Mouse (Mus musculus) induced T-regulatory cell, adult 2 months (primary cell): ENCODE measurements around the gene Wsb1.
A peak's percentile ranks its signal among the peaks of the same experiment; 100 is the strongest.
"Not testable (repeated sequence)": the region's sequence is repeated elsewhere in the genome, so short reads cannot be mapped to it uniquely, and the experiment has no call there.

ENCODE experiments used
- DNase-seq: peaks from one replicate; pipeline ENCODE4 v3.0.0-alpha.2; 2012; ENCODE audit warnings: low read depth

Gene Wsb1

DNA sequence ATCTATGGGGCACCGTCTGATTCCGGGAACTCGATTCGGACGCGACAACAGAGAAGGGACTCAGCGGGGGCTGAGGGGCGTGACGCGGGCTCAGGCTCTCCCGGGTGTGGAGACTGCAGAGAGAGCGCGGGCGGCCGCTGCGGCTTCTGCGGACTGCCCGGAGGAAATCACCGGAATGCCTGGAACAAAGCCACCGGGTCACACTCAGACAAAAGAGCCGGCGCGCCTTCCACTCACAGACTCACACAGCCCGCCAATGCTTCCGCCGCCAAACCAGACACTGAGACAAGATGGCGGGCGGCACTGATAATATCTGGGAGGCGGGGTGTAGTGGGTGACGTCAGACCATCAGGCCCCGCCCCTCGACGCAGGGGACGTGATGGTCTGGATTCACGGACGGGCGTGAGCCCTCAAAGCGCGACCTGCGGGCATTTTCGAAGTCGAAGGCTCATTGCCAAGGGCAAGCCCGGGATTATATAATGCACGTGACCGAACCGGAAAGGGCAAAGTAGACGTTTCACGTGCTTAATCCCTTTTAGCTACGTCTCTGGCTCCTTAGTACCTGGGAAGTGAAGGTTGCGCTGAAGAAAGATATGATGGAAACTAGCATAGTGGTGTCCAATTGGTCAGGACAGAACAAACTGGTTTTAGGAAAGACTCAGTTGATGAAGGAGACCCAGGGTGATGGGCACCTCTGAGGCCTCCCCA is at the start of gene Wsb1:
TSS of gene Wsb1 (minus strand) at position 281 of the 708 bp plus-strand sequence.
- DNase-seq, result peak; percentile 96

DNA sequence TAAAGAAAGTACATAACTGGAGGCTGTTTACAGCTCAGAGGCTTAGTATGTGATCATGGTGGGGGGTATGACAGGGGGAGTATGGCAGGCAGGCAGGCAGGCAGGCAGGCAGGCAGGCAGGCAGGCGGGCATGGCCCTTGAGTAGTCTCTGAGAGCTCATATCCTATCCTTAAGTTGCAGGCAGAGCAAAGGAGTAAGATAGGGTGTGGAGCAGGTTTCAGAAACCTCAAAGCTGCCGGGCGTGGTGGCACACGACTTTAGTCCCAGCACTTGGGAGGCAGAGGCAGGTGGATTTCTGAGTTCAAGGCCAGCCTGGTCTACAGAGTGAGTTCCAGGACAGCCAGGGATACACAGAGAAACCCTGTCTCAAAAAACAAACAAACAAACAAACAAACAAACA is 49.8 kb upstream of the Wsb1 start:
- DNase-seq, result not testable (repeated sequence)

DNA sequence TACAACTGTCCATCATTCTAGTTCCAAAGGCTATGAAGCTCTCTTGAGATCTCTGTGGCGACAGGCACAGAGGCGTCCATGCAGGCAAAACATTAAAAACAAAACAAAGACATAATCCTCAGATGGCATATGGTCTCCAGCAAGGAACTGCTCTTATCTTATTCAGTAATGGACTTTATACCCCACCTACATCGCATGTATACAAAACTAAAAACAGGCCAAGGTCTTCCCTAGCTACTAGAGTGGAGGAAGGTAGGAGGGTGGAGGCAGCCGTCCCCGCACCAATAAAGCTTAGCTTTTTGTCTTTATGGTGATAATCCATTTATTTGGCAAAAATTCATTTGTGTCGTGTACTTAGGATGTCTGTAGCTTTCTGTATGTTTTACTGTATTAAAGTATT is 48.6 kb upstream of the Wsb1 start:
- DNase-seq, result no peak

DNA sequence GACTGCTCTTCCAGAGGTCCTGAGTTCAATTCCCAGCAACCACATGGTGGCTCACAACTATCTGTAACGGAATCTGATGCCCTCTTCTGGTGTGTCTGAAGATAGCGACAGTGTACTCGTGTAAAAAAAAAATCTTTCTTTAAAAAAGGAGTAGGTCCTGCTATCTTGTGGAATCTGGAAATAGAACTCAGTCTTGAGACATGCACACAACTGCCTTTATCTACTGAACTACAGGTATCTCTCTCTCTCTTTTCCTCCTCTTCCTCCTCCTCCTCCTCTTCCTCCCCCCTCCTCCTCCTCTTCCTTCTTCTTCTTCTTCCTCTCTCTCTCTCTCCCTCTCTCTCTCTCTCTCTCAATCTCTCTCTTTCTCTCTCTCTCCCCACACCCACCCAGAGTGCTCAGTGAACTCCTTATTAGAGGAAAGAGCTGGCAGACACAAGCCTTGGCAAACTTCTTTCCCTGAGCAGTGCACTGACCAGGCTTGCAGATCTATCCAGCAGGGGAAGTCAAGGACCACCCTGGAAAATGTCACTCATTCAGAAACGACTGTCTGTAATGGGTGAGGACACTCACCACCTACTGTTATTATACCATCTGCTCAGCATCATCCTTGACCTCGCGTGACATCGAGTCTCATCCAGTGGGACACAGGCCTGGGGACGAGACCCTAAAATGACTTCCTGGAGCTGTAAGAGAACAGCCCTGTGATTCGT is 45.4 kb upstream of the Wsb1 start:
- no peak for DNase-seq

DNA sequence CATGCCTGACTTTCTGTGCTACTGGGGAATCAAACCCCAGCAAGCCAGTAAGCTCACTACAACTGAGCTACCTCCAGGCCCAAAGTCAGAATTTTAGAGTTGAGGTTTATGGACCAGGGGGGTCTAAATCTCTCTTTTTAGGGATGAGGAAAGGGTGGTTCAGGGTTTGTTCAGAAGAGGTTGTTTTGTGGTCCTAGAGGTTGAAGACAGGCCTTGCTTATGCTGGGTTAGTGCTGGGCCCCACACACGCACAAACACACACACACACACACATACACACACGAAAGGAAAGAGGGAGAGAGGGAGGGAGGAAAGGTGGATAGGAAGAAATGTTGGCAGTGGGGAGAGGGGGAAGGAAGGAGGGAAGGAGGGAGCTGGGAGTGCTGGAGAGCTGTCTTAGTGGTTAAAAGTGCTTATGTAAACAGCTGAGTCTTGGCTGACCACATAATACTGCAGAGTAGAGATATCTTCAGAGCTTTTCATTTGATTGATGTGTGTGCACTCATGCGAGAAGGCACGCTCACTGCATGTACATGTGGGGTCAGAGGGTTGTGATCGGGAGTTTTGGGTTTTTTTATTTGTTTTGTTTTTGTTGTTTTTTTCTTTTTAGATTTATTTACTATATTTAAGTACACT is 42.5 kb upstream of the Wsb1 start, which contains the start of gene Gm9964:
TSS of gene Gm9964 (minus strand) at position 51 of the 636 bp plus-strand sequence.
- no peak for DNase-seq

DNA sequence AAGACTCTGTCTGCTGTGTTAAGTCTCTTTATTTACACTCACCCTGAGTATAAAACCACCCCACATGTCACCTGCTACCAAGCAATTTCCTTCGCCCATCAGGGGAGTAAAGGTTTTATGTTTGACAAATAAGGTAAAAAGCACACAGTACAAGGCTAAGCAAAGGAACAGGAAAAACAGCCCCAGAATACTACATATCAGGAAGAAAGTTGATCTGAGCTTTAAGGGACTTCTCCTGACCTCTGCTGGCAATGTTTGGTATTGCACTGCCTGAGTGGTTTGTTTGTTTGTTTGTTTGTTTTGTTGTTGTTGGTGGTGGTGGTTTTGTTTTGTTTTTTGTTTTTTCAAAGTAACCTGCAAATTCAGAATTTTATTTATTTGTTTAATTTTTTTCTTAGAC is 41.7 kb upstream of the Wsb1 start:
- DNase-seq, result peak; percentile 87

DNA sequence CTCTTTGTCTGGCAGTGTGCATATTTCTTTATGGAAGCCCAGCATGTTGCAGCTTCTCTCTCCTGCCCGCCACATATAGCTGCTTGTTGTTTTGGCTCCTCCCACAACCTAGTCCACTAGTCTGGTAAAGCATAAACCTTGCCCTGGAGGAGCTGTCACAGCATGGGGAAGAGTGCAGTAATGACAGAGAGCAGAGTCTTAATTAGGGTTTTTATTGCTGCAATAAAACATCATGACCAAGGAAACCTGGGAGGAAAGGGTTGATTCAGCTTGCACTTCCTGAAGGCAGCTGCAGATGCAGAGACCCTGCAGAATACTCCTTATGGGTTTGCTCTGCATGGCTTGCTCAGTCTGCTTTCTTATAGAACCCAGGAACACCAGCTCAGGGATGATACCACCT is 39.5 kb upstream of the Wsb1 start:
- DNase-seq, result no peak

DNA sequence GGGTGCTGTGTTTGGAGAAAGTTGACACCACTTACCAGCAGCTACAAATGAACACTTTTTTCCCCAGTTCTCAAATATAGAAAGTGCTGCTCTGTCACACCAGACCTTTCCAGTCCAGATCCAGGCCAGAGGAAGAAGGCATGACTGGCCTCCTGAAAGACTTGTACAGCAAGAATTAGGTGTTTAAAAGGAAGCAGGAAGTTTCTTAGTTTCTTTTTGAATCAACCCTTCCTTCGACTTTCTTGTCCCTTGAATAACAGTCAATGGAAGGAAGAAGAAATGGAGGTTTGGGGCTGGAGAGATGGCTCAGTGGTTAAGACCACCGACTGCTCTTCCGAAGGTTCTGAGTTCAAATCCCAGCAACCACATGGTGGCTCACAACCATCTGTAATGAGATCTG is 38.6 kb upstream of the Wsb1 start:
- DNase-seq, result no peak

DNA sequence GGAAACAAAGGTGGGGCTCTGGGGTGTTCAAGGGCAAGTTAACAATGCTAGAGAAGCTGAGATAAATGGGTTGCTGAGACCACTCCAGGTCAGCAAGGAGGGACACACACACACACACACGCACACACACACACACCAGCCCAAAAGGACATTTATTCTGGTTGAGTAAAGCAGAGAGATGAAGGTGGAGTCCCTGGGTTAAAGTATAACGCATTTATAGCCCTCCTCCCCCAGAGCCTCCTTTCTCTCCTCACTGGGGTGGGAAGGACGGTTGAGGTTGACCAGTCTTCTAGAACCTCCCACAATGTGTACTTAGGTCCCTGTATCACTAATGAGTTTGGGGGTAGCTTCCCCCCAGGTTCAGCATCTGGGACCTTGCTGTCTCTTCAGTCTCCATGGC is 37.7 kb upstream of the Wsb1 start:
- no peak for DNase-seq

DNA sequence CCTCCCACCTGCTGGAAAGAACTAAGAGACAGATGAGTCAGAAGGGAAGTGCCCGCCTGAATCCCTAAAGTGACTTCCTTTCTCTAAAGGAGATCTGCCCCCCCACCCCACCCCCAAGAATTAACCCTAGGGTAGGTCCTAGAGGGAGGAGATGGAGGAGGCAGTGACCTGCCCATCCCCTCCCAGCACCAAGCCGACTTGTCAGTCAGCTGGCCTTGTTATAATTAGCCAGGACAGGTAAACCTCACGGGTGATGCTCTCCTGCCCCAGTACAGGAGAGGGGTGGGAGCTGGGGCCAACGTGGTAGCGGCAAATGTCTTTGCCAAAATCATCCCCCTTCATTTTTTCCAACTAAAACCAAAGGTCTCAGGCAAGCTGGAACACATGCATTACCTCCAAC is 37.2 kb upstream of the Wsb1 start:
- no peak for DNase-seq

DNA sequence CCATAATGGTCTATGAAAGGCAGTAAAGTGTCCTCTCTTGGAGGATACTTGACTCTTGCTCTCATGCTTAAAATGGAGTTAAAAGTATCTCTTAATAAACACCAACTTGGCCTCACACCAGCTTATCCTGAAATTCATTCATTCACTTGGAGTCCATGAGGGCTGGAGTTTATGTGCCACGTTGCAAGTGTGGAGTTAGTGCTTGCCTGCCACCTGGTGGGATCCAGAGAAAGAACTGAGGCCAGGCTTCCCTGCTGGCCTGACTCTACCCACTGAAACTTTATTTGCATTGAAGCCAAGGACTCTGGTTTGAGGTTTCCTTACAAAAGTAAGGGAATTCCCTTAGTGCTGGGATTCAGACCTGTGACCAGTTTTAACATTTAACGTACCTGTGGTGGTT is 36.0 kb upstream of the Wsb1 start:
- DNase-seq, result peak; percentile 23

DNA sequence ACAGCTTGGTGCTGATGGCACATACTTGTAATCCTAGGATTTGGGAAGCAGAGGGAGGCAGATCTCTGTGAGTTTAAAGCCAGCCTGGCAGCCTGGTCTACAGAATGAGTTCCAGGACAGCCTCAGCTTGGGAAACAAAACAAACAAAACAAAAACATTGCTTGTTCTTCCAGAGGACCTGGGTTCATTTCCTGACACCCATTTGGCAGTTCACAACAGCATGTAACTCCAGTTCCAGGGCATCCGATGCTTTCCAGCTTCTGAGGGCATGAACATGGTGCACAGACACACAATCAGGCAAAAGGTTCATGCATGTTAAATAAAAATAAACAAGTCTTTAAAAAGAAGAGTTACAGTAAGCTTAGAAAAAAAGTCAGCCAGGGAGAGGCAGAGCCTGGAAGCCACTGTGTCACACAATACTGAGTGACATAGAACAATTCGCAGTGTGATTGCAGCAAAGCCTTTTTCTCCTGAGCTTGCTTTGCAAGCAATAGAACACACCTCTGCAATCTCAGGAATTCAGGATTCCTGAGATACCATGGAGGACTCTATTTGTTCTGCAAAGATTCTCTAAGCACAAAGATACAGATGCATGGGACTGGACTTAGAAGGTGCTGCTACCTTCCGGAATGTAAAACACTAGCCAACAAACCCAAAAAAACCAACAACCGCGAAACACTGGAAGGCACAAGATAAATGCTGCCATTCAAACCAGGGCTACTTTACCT is 34.6 kb upstream of the Wsb1 start:
- no peak for DNase-seq

DNA sequence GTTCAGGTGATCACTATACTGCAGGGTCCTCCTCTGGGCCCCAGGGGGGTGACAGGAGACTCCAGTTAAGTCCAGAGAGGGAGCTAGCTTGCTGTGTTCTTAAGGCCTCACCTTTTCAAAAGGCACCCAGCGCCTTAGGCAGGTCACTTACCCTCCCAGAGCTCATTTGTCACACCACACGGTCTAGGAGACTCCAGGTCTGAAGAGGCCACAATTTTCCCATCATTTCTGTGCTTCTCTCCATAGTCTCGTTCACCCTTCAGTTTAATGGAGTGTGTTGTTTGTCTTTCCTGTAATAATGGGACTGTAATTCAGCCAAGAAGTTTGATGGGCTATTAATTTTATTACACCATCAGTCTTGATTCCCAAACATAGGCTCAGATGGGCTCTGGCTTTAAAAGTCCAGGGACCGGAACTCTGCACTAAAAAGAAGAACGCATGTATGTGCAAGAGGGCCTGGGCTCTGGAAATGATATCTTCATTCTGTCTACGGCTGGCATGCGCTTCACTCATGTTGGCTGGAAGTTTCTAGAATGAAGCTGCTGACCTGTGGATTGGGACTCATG is 33.9 kb upstream of the Wsb1 start:
- DNase-seq, result no peak

DNA sequence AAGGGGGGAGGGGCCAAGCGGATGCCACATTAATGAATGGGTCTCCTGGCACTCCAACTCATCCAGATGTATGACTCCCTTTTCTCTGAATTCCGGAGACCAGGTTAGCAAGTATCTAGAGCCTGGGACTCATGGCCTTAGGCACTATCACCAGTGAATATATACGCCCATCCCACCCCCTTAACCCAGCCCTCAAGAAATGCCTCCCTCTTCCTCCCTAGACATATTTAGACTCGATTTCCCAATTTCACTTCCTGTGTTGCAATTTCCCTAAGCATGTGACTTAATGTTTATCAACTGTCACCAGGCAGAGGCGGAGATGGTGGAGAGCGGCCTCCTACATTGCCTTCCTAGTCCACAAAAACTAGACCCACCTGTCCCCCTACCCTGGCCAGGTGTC is 33.0 kb upstream of the Wsb1 start:
- DNase-seq, result no peak

DNA sequence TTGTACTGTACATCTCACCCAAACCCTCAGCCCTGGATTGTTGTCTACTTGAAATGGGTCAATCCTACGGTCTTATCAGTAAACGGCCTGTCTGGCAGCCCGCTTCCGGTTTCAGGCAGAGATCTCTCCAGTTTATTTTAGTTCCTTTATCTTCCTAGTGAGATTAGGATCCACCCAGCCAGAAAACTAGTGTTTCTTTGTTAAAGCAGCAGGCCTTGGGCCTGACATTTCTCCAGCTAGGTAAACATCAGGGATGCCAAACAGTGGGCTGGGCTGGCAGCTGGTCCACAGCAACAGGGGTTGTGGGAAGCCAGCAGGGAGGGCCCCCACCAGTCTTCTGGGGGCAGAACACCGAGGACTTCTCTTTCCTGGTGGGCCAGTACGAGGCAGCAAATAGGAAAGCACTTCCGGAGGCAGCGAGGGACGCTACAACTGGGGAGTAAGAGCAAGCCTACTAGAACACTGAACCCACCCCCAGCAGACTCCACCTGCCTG is 31.9 kb upstream of the Wsb1 start:
- no peak for DNase-seq

DNA sequence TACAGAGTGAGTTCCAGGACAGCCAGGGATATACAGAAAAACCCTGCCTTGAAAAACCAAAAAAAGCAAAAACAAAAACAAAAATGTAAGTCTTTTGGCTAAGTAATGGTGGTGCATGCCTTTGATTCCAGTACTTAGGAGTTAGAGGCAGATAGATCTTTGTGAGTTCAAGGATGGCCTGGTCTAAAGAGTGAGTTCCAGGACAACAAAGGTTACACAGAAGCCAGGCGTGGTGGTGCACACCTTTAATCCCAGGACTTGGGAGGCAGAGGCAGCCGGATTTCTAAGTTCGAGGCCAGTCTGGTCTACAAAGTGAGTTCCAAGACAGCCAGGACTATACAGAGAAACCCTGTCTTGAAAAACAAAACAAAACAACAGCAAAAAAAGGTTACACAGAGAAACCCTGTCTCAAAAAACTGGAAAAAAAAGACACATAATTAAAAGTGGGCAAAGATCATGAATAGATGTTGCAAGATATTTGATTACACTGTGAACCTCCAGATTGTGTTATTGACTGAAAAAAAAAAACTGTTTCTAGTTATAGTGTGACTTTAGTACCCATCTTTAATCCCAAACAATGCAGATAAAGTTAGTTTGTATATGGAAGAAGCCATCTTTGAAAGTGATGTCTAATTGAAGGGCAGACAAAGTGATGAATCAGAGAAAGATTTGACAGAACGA is 29.0 kb upstream of the Wsb1 start:
- DNase-seq, result no peak

DNA sequence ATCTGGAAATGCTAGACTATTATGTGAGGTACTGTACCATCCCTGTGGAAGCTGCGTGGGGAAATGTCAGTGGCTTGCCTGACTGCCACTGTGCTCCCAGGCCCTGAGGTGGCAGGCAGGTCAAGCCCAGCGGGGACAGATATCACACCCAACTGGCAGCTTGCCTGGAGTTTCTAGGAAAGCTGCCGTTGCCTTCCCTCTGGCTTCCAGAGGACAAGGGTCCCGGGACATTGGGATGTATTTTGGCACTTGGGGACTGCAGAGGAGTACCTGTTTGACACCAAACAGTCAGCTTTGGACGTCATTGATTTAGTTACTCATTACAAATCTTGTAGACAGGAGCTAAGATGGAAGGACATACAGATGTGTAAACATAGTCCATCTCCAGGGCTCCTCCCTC is 26.9 kb upstream of the Wsb1 start:
- no peak for DNase-seq

DNA sequence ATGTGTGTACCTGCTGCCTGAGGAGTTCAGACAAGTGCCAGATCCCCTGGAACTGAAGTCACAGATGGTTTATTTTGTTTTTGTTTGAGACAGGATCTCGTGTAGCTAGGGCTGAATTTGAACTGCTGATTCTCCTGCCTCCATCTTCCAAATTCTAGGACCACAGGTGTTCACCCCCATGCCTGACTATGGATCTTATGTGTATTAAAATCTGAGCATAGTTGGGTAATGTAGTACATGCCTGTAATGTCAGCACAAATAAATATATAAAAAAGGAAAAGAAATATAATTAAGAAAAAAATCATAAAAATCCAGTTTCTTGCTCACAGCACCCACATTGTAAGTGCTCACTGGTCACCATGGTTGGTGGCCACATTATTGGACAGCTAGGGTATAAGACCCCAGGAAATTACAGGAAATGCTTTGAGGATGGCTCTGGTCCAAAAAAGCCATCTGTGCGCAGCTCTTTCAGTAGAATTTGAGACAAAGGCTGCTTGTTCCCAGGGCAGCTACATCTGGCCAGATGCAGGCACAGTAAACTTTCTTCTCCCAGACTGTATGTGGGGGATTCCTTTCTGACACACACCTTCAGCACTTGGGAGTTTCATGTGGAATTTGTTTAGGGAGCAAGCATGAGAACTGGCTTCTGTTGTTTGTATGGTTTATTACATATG is 25.4 kb upstream of the Wsb1 start:
- no peak for DNase-seq

DNA sequence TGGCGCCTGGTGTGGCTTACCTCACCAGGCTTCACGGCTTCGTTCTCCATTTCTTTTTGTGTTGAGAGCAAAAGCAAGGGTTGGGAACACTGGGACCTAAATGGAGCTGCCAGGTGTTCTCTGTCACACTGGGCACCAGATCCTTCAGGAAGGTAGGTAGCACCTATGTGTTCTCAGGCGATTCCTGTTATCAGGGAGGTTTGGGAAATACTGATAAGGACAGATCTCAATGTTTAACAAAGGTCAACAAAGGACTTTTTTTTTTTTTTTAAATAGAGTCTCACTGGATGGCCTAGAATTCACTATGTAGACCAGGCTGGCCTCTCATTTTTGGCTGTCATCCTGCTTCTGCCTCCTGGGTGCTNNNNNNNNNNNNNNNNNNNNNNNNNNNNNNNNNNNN is 19.3 kb upstream of the Wsb1 start:
- no peak for DNase-seq

DNA sequence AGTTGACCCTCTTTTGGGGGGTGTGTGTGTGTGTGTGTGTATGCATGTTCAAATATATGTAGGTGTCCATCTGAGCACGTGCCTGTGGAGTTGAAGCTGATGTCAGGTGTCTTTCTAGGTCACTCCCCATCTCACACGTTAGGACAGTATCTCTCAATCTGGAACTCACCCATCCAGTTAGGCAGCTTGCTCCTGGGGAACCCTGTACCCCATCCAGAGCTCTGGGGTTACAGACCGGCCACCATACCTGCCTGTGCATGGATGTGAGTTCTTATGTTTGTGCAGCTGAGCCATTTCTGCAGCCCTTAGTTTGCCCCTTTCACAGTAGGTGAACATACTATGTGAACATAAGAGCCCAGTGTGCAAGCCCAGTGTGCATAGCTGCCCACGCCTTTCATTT is 18.6 kb upstream of the Wsb1 start:
- DNase-seq, result no peak

DNA sequence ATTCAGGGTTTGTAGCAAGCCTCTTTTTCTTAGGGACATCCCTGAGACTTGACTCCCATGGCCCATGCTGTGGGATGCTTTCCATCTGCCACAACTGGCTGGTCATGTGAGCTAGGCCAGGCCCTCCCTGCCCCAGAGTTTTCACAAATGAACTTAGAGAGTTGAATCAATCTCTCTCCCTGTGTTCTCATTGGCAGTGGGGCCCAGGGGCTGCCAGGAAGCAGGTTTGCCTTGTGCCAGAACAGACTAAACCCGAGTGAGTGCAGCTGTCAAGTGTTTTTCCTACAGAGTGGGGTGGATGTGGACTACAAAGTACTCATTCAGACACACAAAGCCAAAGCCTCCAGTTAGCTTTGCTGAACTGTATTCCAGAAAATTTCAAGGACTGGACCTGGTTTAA is 12.7 kb upstream of the Wsb1 start:
- no peak for DNase-seq
